ENCODE assay signal across 8 mouse cellular contexts in genomic region chr19:10277759-10278158, GRCm38 (mm10). TPM values are rescaled to one million over a fixed set of nuclear protein-coding genes. Genes with fewer than 3 reads are reported as not detected.
A peak's percentile ranks its signal among the peaks of the same experiment; 100 is the strongest.
DNase-seq lines count a peak whose midpoint lies in the region; ATAC-seq and TF ChIP-seq lines count a peak whose summit lies in the region.
"Had no signal": no experiment of that assay in that cellular context is flagged by ENCODE, and none has a peak within 500 bp of the region (broad histone marks: within the 10 kb centered on the region; RNA-seq: fewer than 3 reads in every experiment).

No protein-coding gene starts in this region.

- peak; percentile 10 for ATAC-seq in hindbrain, embryonic 16.5 days
- peak; percentile 56 for ATAC-seq in liver, postnatal 0 days

- no peaks in the 10 kb centered on the region for H3K36me3 ChIP-seq in ES-E14 (ENCODE audit: control insufficient read depth, insufficient read depth, low read length, poor library complexity, severe bottlenecking)
- no peaks in the 10 kb centered on the region for H3K36me3 ChIP-seq in hindbrain, embryonic 16.5 days (ENCODE audit: control insufficient read depth, insufficient read depth, low read length)
- H3K36me3 ChIP-seq in liver, postnatal 0 days (replicated peaks; ENCODE audit: insufficient read depth, low read length) = no peaks in the 10 kb centered on the region

- H3K4me1 ChIP-seq in ES-E14 (ENCODE audit: control insufficient read depth in 2 of 2, insufficient read depth in 2 of 2, low read length in 2 of 2, poor library complexity in 1 of 2) = peaks cover 7 to 28% of the 10 kb centered on the region in 2 experiments
- peaks cover 28% of the 10 kb centered on the region for H3K4me1 ChIP-seq in hindbrain, embryonic 16.5 days (ENCODE audit: control insufficient read depth, insufficient read depth, low read depth, low read length)
- H3K4me1 ChIP-seq in liver, postnatal 0 days (ENCODE audit: insufficient read depth) = peaks cover 21% of the 10 kb centered on the region

- TF ChIP-seq CTCF in liver, postnatal 0 days (IDR thresholded peaks at IDR 0.05; ENCODE audit: low read depth) = no peak

- peaks cover 10% of the 10 kb centered on the region for H3K27me3 ChIP-seq in hindbrain, embryonic 16.5 days (replicated peaks; ENCODE audit: control insufficient read depth, insufficient read depth, low read length)
- no peaks in the 10 kb centered on the region for H3K27me3 ChIP-seq in liver, postnatal 0 days (ENCODE audit: insufficient read depth, low read length)

- H3K27ac ChIP-seq in ES-E14 (ENCODE audit: insufficient read depth, low read depth, low read length, poor library complexity, severe bottlenecking) = peak overlapping the region; percentile 63; the same call in 1 of the 2 replicates
- H3K27ac ChIP-seq in hindbrain, embryonic 16.5 days (ENCODE audit: low read depth, low read length) = peak overlapping the region; percentile 44; the same call in 1 of the 2 replicates
- H3K27ac ChIP-seq in liver, postnatal 0 days (ENCODE audit: low read depth) = 0 out of 2 replicates have a peak overlapping the region, but pooled peaks have one; percentile 16

- no peaks in the 10 kb centered on the region for H3K9me3 ChIP-seq in ES-E14 (ENCODE audit: control insufficient read depth, insufficient read depth, low read depth, low read length)
- H3K9me3 ChIP-seq in hindbrain, embryonic 16.5 days (ENCODE audit: control insufficient read depth, low read length) = no peaks in the 10 kb centered on the region
- no peaks in the 10 kb centered on the region for H3K9me3 ChIP-seq in liver, postnatal 0 days (ENCODE audit: low read length)

- in situ Hi-C loops in ES-E14 (cut with MboI; ENCODE audit: low sequenced_read_pairs in 2 of 2, unreplicated experiment in 2 of 2) = no loop called here

- H3K4me3 ChIP-seq in ES-E14 (ENCODE audit: insufficient read depth in 1 of 2, low read depth in 1 of 2, low read length in 2 of 2, poor library complexity in 1 of 2, severe bottlenecking in 1 of 2) = peak overlapping the region; percentile 45 to 51
- H3K4me3 ChIP-seq in hindbrain, embryonic 16.5 days (ENCODE audit: low read length) = no peak overlapping the region
- H3K4me3 ChIP-seq in liver, postnatal 0 days (ENCODE audit: low read depth, low read length) = no peak overlapping the region

- WGBS in hindbrain, embryonic 16.5 days = 36% methylated on average over 5 of the region's 5 CpGs
- WGBS in liver, postnatal 0 days (ENCODE audit: insufficient replicate concordance) = 51% methylated on average over 5 of the region's 5 CpGs

- DNase-seq in A20 (ENCODE audit: low read depth, low spot score) = peak; percentile 88
- DNase-seq in ES-E14 (ENCODE audit: low read depth, low spot score) = no peak
- DNase-seq in liver, postnatal 0 days = peak; percentile 43
- DNase-seq in urinary bladder, postnatal 36 days (ENCODE audit: low spot score in 2 of 2) = peak; percentile 50 to 77
- no peak for DNase-seq in left cerebral cortex, adult 11 months (ENCODE audit: low spot score)
- DNase-seq in right cerebral cortex, postnatal 25 days = no peak

- H3K4me2 ChIP-seq in hindbrain, embryonic 16.5 days (ENCODE audit: low read length) = 0 out of 2 replicates have a peak overlapping the region, but pooled peaks have one; percentile 11
- H3K4me2 ChIP-seq in liver, postnatal 0 days (ENCODE audit: low read depth, low read length) = peak overlapping the region; percentile 33

- no peak for TF ChIP-seq EP300 in liver, postnatal 0 days (IDR thresholded peaks at IDR 0.05; ENCODE audit: low read depth)

- peak overlapping the region; percentile 45 for H3K9ac ChIP-seq in ES-E14 (ENCODE audit: insufficient read depth, low read depth, low read length, poor library complexity, severe bottlenecking)
- H3K9ac ChIP-seq in hindbrain, embryonic 16.5 days (ENCODE audit: low read depth, low read length) = peak overlapping the region; percentile 37
- H3K9ac ChIP-seq in liver, postnatal 0 days (replicated peaks) = 0 out of 2 replicates have a peak overlapping the region, but pooled peaks have one; percentile 6

TF ChIP-seq in ES-E14, 5 proteins besides CTCF, POLR2A, EP300 and RAD21:
- TF ChIP-seq MAFK (IDR thresholded peaks at IDR 0.05; ENCODE audit: insufficient read depth, low read depth, low read length) (no peak), HCFC1 (IDR thresholded peaks at IDR 0.05; ENCODE audit: borderline replicate concordance, insufficient read depth, low read length) (no peak), CHD2 (IDR thresholded peaks at IDR 0.05; ENCODE audit: low read depth, low read length) (no peak), ZC3H11A (IDR thresholded peaks at IDR 0.05; ENCODE audit: borderline replicate concordance, low read depth, low read length) (no peak)

RNA-seq across cellular contexts. Expression of gene Dagla, which starts 26.9 kb away (rescaled TPM):
- 1.2 and 1.6 TPM in 2 replicates for total RNA-seq in ES-E14 (2012; rRNA removed)
- polyA plus RNA-seq in hindbrain, embryonic 16.5 days (2015; fragmentation: Nextera tagmentation; extraction: Ambion mirVana) = 11.5 and 14.3 TPM in 2 replicates
- polyA plus RNA-seq in liver, postnatal 0 days (2015; fragmentation: Nextera tagmentation; extraction: Ambion mirVana) = 0.21 and 0.28 TPM in 2 replicates
- total RNA-seq: common myeloid progenitor, adult 5-6 weeks had no signal

RNA-seq across cellular contexts. Expression of gene Myrf, which starts 37.2 kb away (rescaled TPM):
- 35.9 and 58.1 TPM in 2 replicates for total RNA-seq in ES-E14 (2012; rRNA removed)
- 0.95 and 1.1 TPM in 2 replicates for polyA plus RNA-seq in hindbrain, embryonic 16.5 days (2015; fragmentation: Nextera tagmentation; extraction: Ambion mirVana)
- polyA plus RNA-seq in liver, postnatal 0 days (2015; fragmentation: Nextera tagmentation; extraction: Ambion mirVana) = 2.1 and 2.5 TPM in 2 replicates

Comparison
In these comparisons a context has a peak if more than half of its experiments do, and no peak if none do; other contexts are left out.
1. DNase-seq: peak in A20 (single experiment), liver, postnatal 0 days (single experiment) and urinary bladder, postnatal 36 days (2 of 2); none in ES-E14 (single experiment), left cerebral cortex, adult 11 months (single experiment) and right cerebral cortex, postnatal 25 days (single experiment).
2. H3K4me3 ChIP-seq: peak in ES-E14 (2 of 2); none in hindbrain, embryonic 16.5 days (single experiment) and liver, postnatal 0 days (single experiment).
3. Peak in every context shown above with its lines, with median percentiles within 50 percentile points of each other: H3K27ac ChIP-seq and H3K9ac ChIP-seq.